Mouse (Mus musculus) naive thymus-derived CD4-positive, alpha-beta T cell, adult 5 months (primary cell): ENCODE data around the gene Gm28269. TPM values are rescaled to one million over a fixed set of nuclear protein-coding genes. Genes with fewer than 3 reads are reported as not detected.

ENCODE experiments used
- polyA plus RNA-seq: library from polyadenylated mRNA; unstranded; fragments of 100-300 nt; shearing (Covaris generic); gene quantifications from one replicate; pipeline ENCODE4 v1.2.1, GENCODE M21; 2017

Gm28269 gene
- polyA plus RNA-seq: not detected

GRCm38 (mm10) chrX:21744997-21745396, at the start of gene Gm28269:
Gene Gm28269 (minus strand): TSS chrX:21745097.

DNA sequence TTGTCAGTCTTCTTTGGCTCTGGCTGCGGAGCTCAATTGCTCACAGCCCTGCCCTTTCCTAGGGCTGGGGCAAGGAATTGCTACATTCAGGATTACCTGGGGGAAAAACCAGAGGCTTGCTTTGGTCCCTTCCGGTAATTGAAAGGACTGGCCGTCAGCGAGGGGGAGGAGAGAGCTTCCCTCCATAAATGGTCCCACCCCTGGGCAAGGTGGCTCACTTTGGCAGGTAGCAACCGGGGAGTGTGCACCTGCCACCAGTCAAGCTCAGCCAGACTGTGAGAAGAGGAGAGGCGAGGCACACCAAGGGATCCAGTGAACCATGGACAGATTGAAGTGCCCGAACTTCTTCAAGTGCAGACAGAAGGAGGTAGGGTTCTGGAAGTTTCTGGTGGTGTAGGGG, 30.1 kb downstream of the Gm28269 start, which contains the start of gene Slc6a14:
Gene Slc6a14, plus strand, starts transcription at position 68 of the 400 bp plus-strand sequence.

Other genes with a start within 250 kb of the Gm28269 start
- not detected for gene Slc6a14, start 30.2 kb downstream of the Gm28269 start, polyA plus RNA-seq